Mouse (Mus musculus) gastrocnemius, adult 2 months (tissue): ENCODE data around the gene Nkx1-2. TPM values are rescaled to one million over a fixed set of nuclear protein-coding genes. Genes with fewer than 3 reads are reported as not detected.
A peak's percentile ranks its signal among the peaks of the same experiment; 100 is the strongest.

ENCODE experiments used
- DNase-seq: peaks from one replicate; pipeline ENCODE4 v3.0.0; 2022
- H3K27ac ChIP-seq: fragments of 200-600 bp; 2 replicates; pipeline ENCODE4 v1.8.1; 2022; ENCODE audit warnings: mild to moderate bottlenecking
- H3K4me3 ChIP-seq: fragments of 200-600 bp; 2 replicates; pipeline ENCODE4 v1.8.1; 2022; ENCODE audit warnings: mild to moderate bottlenecking, moderate library complexity
- CTCF ChIP-seq: fragments of 200-600 bp; IDR thresholded peaks from 2 replicates; pipeline ENCODE4 v1.8.1; 2022; ENCODE audit warnings: antibody characterized with exemption, mild to moderate bottlenecking, moderate library complexity
- intact Hi-C: fragments of 180-260 bp; cut with DNase I; formaldehyde crosslinking; loops from one replicate; pipeline ENCODE4 v1.15.1; 2025
- total RNA-seq, 2 experiments: library from RNA; stranded (reverse); gene quantifications; 2 replicates each; pipeline ENCODE4 v1.2.3; 2021

Gene Nkx1-2
- total RNA-seq, 2 experiments from 2014 or later: not detected

- Histone ChIP-seq H3K4me3 (peak overlapping the region; percentile 73), H3K27ac (peak overlapping the region; percentile 35; the same call in 1 of the 2 replicates)
- intact Hi-C loops: no loop called here
- no peak for TF ChIP-seq CTCF
- peak; percentile 69 for DNase-seq
These were observed 2.0 kb downstream of the Nkx1-2 start for GRCm38 (mm10) chr7:132597251-132598041.

DNA sequence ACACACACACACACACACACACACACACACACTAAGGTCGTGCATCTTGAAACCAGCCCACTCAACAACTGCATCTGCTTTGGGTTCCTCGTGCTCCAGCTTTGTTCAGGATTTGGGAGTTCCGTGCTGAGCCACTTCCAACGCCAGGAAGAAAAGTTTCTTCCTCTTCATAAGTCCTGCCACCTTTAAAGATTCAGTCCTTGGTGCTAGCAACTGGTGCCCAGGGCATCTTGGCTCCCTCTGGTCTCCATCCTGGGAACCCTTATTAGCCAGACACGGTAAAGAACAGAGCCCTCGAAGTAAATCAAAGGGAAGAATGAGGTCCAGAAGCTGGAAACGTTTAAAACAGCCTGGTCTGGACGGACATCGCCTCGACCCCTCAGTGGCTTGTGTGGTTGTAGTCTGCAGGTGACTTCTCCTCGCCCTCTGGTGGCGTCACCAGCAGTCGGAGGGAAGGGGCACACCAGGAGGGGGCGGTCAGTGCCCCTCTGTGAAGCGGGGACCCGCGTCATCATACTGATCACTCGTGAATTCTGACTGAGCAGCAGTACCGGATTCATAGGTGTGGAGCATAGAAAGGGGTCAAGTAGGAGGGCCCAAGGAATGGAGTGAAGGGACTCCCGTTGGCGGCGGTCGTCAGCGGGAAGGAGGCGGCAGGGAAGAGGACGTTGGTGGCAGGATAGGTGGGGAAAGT, 2.7 kb downstream of the Nkx1-2 start:
- DNase-seq: no peak
- Histone ChIP-seq H3K4me3 (peak overlapping the region; percentile 73), H3K27ac (peak overlapping the region; percentile 35; the same call in 1 of the 2 replicates)
- intact Hi-C loops: no loop called here
- peak; percentile 29 for TF ChIP-seq CTCF

DNA sequence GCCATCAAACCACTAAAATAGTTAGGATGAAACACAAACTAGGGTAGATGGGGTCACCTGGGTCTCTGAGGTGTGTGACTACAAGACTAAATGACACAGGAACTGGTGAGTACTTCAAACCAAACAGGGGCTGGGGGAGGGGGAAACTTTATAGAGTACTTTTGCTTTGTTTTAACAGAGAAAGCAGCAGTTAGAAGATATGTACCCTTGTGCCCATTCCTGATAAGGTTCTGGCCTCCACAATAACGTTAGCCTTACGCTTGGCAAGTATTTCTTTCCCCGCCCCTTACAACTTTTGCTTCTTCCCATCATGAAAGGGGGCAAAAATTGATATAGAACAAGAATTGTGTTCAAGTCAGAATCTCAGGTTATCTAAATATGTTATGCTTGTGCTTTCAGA, 3.6 kb downstream of the Nkx1-2 start:
- no peak for DNase-seq
- TF ChIP-seq CTCF: no peak
- Histone ChIP-seq H3K4me3 (no peak overlapping the region), H3K27ac (no peak overlapping the region)
- intact Hi-C loops: no loop called here

DNA sequence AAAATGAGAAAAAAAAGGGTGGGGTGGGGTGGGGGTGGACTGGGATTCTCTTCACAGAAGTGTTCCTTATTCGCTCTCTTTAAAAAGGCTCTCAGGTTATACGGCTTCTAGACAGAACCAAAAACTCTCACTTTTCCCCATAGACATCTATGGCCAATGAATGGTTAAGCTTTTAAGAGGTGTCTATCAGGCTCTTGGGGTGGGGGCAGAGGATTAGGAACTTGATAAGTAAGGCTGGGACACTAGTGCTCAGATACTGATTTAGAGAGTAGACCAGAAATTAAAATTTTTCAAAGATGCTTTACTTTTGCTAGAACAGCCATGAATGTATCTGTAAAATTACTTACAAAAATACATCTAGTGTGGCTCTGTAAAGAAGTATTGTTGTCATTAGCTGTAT, 5.1 kb downstream of the Nkx1-2 start:
- Histone ChIP-seq H3K27ac (no peak overlapping the region), H3K4me3 (no peak overlapping the region)
- DNase-seq: no peak
- intact Hi-C loops: no loop called here
- no peak for TF ChIP-seq CTCF

GRCm38 (mm10) chr7:132593762-132594161, 5.7 kb downstream of the Nkx1-2 start:
- no peak for TF ChIP-seq CTCF
- Histone ChIP-seq H3K27ac (no peak overlapping the region), H3K4me3 (no peak overlapping the region)
- DNase-seq: no peak
- intact Hi-C loops: no loop called here

- no peak for DNase-seq
- intact Hi-C loops: no loop called here
- no peak overlapping the region for H3K4me3 ChIP-seq
- H3K27ac ChIP-seq: no peak overlapping the region
- TF ChIP-seq CTCF: no peak
These were observed 9.8 kb downstream of the Nkx1-2 start for GRCm38 (mm10) chr7:132589610-132590009.

DNA sequence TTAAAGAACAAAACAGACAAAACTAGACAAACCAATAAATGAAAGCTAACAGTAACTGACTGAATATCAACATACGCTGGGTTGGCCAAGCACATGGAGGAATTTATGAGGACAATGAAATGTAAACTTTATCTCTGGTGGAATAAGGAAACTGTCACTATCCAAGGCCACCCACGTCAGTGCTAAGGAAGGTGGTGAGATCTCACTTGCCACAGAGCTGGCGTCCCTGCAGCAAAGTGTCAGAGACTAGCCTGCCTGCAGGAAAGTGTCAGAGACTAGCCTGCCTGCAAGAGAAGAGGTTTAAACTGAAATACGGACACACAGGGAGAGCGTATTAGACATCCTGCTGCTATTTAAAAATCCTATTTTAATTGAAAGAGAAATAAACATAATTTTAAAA, 12.3 kb downstream of the Nkx1-2 start:
- no peak overlapping the region for H3K4me3 ChIP-seq
- TF ChIP-seq CTCF: no peak

GRCm38 (mm10) chr7:132585695-132586491, 13.5 kb downstream of the Nkx1-2 start:
- no peak overlapping the region for H3K4me3 ChIP-seq
- intact Hi-C loops: no loop called here
- no peak for TF ChIP-seq CTCF
- DNase-seq: no peak
- no peak overlapping the region for H3K27ac ChIP-seq

More for the DNA sequence above, 12.3 kb downstream of the Nkx1-2 start:
- no peak overlapping the region for H3K27ac ChIP-seq
- intact Hi-C loops: no loop called here
- no peak for DNase-seq

DNA sequence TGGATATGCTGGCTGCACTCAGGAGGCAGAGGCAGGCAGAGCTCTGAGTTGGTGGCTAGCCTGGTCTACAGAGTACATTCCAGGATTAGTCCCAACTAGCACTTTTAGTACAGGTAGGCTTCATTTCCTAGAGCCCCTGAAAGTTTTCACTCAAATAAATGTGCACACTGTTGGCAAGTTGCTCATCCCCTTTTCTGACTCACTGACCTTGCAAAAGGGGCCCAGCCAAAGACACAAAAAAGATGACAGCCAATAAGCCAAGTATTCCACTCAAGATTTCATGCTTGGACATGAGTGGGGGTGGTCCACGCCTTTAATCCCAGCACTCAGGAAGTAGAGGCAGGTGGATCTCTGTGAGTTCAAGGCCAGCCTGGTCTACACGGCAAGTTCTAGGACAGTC, 18.0 kb downstream of the Nkx1-2 start:
- no peak for TF ChIP-seq CTCF
- no peak overlapping the region for H3K27ac ChIP-seq
- DNase-seq: no peak
- intact Hi-C loops: no loop called here
- H3K4me3 ChIP-seq: no peak overlapping the region

DNA sequence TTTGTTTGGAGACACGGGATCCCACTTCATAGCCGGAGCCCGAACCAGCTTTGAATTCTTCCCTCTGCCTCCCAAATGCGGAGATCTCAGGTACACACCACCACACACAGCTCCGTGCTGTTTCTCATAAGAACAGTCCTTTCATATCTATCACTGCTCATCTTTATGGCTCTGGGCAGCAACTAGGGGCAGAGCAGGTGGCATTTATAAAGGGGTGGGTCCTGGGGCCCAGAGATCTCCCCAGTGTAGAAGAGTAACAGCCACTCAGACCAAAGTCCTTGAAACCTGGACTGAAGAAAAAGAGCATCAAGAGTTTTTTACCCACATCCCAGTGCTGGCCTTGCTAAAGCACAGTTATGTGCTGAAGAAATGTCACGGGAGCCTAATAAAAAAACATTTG, 18.9 kb downstream of the Nkx1-2 start:
- intact Hi-C loops: no loop called here
- Histone ChIP-seq H3K27ac (no peak overlapping the region), H3K4me3 (no peak overlapping the region)
- no peak for TF ChIP-seq CTCF
- no peak for DNase-seq

DNA sequence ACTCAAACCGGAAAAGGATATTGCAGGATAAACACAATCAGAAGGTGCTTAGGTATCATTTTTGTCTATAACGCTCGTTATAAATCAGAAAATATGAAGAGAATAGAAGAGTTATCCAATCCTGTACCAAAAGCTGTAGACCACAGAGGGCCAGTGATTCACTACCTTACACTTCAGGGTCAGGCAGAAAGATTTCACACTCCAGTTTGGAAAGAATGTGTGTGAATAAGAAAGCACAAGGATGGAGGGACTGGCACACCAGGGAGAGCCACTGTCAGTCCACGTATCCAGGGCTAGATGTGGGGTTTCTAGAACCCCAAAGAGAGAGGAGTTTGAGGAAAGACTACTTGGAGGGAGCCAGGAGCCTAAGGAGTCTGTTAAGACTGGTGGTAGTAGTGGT, 22.5 kb downstream of the Nkx1-2 start:
- Histone ChIP-seq H3K27ac (peak overlapping the region; percentile 98), H3K4me3 (peak overlapping the region; percentile 98)
- TF ChIP-seq CTCF: no peak
- intact Hi-C loops: loop anchor here (1.0 to 10.0 kb wide), 3 partner anchors 28 to 238 kb away; partner anchors contain the start of gene Fam53b
- DNase-seq: no peak

DNA sequence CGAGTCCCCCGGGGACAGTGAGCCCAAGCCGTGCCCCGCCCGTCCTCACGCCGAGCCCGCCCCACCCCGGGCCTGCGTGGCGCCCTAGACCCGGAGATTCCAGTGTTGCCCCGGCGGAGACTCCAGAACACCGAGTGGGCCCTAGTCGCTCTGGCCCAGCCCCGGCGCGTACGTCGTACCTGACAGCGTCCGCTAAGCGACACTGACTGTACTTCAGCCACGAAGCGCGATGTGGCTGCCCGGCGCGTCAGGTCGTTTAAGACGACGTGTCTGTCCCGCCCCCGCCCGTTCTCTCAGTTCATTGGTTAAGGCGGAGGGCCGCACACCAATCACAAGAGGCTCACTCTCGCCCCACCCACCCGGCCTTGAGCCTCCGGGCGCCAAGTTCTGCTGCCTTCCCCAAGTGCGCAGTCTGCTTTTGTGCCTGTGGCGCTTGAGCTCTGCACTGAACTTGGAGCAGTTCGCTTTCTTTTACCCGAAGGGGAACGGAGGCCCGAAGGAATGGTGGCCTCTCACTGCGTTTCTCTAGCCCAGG, 23.3 kb downstream of the Nkx1-2 start, which contains the start of gene Oat:
Oat (minus strand) TSS at position 283 of the 535 bp plus-strand sequence.
- intact Hi-C loops: loop anchor here (1.0 to 10.0 kb wide), 3 partner anchors 29 to 239 kb away; partner anchors contain the start of gene Fam53b
- no peak; the same call in 1 of the 2 replicates for TF ChIP-seq CTCF
- H3K27ac ChIP-seq: peak within 1 kb of the TSS; percentile 98
- peak within 1 kb of the TSS; percentile 98 for H3K4me3 ChIP-seq
- DNase-seq: peak; percentile 97
